ENCODE assay signal across 22 mouse cellular contexts in the genomic region with DNA sequence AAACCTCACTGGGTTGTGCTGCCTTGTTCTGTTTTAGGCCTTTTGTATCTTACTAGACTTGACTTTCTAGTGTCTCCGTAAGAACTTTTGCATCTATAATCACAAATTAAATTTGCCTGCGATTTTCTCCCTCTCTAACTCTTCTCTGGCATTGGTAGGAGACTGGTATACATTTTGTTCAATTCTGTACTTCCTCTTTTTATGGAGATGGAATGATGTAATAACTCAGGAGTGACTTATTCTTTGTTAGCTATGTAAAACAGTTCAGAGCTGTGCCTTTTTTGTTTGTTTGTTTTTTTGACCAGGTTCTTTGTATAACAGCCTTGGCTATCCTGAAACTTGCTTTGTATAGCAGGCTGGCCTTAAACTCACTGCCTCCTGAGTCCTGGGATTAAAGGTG.
"Had no signal": no experiment of that assay in that cellular context is flagged by ENCODE, and none has a peak within 500 bp of the region (broad histone marks: within the 10 kb centered on the region; RNA-seq: fewer than 3 reads in every experiment).

No protein-coding gene starts in this region.

- ATAC-seq: liver, postnatal 0 days; lung, postnatal 0 days; midbrain, embryonic 13.5 days; midbrain, embryonic 15.5 days had no signal

- H3K9ac ChIP-seq: liver, embryonic 15.5 days; liver, postnatal 0 days; lung, embryonic 15.5 days; midbrain, embryonic 13.5 days; midbrain, embryonic 15.5 days; neural tube, embryonic 13.5 days; neural tube, embryonic 15.5 days; stomach, embryonic 15.5 days had no signal

- H3K27me3 ChIP-seq: liver, embryonic 15.5 days; lung, embryonic 15.5 days; megakaryocyte, embryonic 14.5 days; midbrain, embryonic 13.5 days; midbrain, embryonic 15.5 days; neural tube, embryonic 13.5 days; neural tube, embryonic 15.5 days; stomach, embryonic 15.5 days had no signal

- H3K4me1 ChIP-seq: midbrain, embryonic 15.5 days; neural tube, embryonic 13.5 days had no signal

- H3K27ac ChIP-seq: liver, embryonic 15.5 days; lung, embryonic 15.5 days; macrophage; midbrain, embryonic 13.5 days; midbrain, embryonic 15.5 days; neural tube, embryonic 13.5 days; neural tube, embryonic 15.5 days; stomach, embryonic 15.5 days; stomach, postnatal 0 days had no signal

- DNase-seq: liver, postnatal 0 days; lung, adult 2 months; lung, postnatal 14 days; lung, postnatal 36 days; retina, postnatal 1 day; right cerebral cortex, adult 18-20 months; thymus, adult 2 months; thymus, postnatal 25 days; thymus, postnatal 4 days had no signal

- H3K4me3 ChIP-seq: liver, embryonic 15.5 days; lung, embryonic 15.5 days; megakaryocyte, embryonic 14.5 days; midbrain, embryonic 13.5 days; midbrain, embryonic 15.5 days; myocyte; neural tube, embryonic 13.5 days; neural tube, embryonic 15.5 days; stomach, embryonic 15.5 days had no signal

- H3K4me2 ChIP-seq: liver, embryonic 15.5 days; lung, embryonic 15.5 days; midbrain, embryonic 11.5 days; midbrain, embryonic 13.5 days; midbrain, embryonic 15.5 days; neural tube, embryonic 13.5 days; neural tube, embryonic 15.5 days; stomach, embryonic 15.5 days had no signal

- H3K36me3 ChIP-seq: liver, embryonic 15.5 days; lung, embryonic 15.5 days; midbrain, embryonic 13.5 days; midbrain, embryonic 15.5 days; neural tube, embryonic 13.5 days; neural tube, embryonic 15.5 days; stomach, embryonic 15.5 days had no signal

- H3K9me3 ChIP-seq: liver, embryonic 15.5 days; lung, embryonic 15.5 days; midbrain, embryonic 13.5 days; midbrain, embryonic 15.5 days; neural tube, embryonic 13.5 days; neural tube, embryonic 15.5 days; stomach, embryonic 15.5 days had no signal
